Mouse (Mus musculus) testis, adult 2 months (tissue): ENCODE data around the gene Gpr87. TPM values are rescaled to one million over a fixed set of nuclear protein-coding genes. Genes with fewer than 3 reads are reported as not detected.
"Not testable (repeated sequence)": the region's sequence is repeated elsewhere in the genome, so short reads cannot be mapped to it uniquely, and the experiment has no call there.

Experiments
- H3K27ac ChIP-seq: fragments of 200-500 bp; 2 replicates; pipeline ENCODE4 v1.5.1; 2012; ENCODE audit warnings: low read depth, low read length; ENCODE audit not compliant: control insufficient read depth, insufficient read depth
- H3K27me3 ChIP-seq: fragments of 200-500 bp; 2 replicates; pipeline ENCODE4 v1.6.1; 2012; ENCODE audit warnings: mild to moderate bottlenecking, low read length, moderate library complexity; ENCODE audit not compliant: control insufficient read depth, insufficient read depth
- H3K36me3 ChIP-seq: fragments of 200-500 bp; 2 replicates; pipeline ENCODE4 v1.6.1; 2012; ENCODE audit warnings: mild to moderate bottlenecking, low read length; ENCODE audit not compliant: control insufficient read depth, insufficient read depth
- H3K4me1 ChIP-seq: fragments of 200-500 bp; 2 replicates; pipeline ENCODE4 v1.6.1; 2012; ENCODE audit warnings: low read length; ENCODE audit not compliant: control insufficient read depth, insufficient read depth
- H3K4me3 ChIP-seq: fragments of 200-500 bp; 2 replicates; pipeline ENCODE4 v1.5.1; 2012; ENCODE audit warnings: low read depth, mild to moderate bottlenecking, low read length, moderate library complexity, mixed read lengths; ENCODE audit not compliant: control insufficient read depth
- CTCF ChIP-seq: fragments of 200-500 bp; IDR thresholded peaks from 2 replicates; pipeline ENCODE4 v1.5.1; 2012; ENCODE audit warnings: low read depth, mild to moderate bottlenecking, inconsistent platforms, low read length, moderate library complexity; ENCODE audit not compliant: control insufficient read depth, insufficient read depth, insufficient replicate concordance
- POLR2A ChIP-seq: fragments of 200-500 bp; IDR thresholded peaks from 2 replicates; pipeline ENCODE4 v1.6.1; 2012; ENCODE audit warnings: low read depth, mild to moderate bottlenecking, inconsistent platforms, low read length, moderate library complexity; ENCODE audit not compliant: control insufficient read depth
- polyA plus RNA-seq: library from polyadenylated mRNA; depleted of rRNA; stranded (reverse); fragments of >200 nt; gene quantifications from 2 replicates; pipeline ENCODE4 v1.2.3, GENCODE M21; 2012

The Gpr87 gene
- polyA plus RNA-seq, 1 experiment, result not detected

- TF ChIP-seq POLR2A (no peak), CTCF (no peak)
- no peaks in the 10 kb centered on the region for H3K36me3 ChIP-seq
- no peak within 1 kb of the TSS for H3K4me3 ChIP-seq
- no peak within 1 kb of the TSS for H3K27ac ChIP-seq
- no peaks in the 10 kb centered on the region for H3K27me3 ChIP-seq
- no peaks in the 10 kb centered on the region for H3K4me1 ChIP-seq
These were observed 41.5 kb downstream of the Gpr87 start, which contains the start of gene P2ry14 for GRCm38 (mm10) chr3:59153424-59153823. Gene P2ry14 (minus strand): TSS chr3:59153618.

GRCm38 (mm10) chr3:59150624-59151023 lies 44.3 kb downstream of the Gpr87 start:
- TF ChIP-seq POLR2A (no peak), CTCF (no peak)
- no peaks in the 10 kb centered on the region for H3K36me3 ChIP-seq
- H3K27ac ChIP-seq, result no peak overlapping the region
- H3K4me3 ChIP-seq, result no peak overlapping the region
- H3K4me1 ChIP-seq, result no peaks in the 10 kb centered on the region
- no peaks in the 10 kb centered on the region for H3K27me3 ChIP-seq

- H3K27me3 ChIP-seq, result no peaks in the 10 kb centered on the region
- TF ChIP-seq POLR2A (no peak), CTCF (no peak)
- H3K36me3 ChIP-seq, result no peaks in the 10 kb centered on the region
These were observed 45.3 kb downstream of the Gpr87 start for GRCm38 (mm10) chr3:59149646-59150045.

DNA sequence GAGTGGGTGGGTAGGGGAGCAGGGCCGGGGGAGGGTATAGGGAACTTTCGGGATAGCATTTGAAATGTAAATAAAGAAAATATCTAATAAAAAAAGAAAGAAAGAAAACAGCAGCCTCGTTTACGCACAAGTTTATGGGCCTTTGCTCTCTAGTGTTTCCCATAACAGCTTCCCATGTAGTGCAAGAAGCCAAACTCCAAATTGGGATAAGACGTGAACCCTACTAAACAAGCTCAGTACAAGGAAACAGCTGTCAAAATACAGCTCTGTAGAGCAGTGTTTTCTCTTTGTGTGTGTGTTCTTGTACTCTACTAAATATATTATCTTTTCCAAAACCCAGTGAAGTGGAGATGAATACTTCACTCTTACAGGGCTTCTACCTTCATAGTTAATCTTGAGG lies 49.7 kb downstream of the Gpr87 start:
- Histone ChIP-seq H3K36me3 (no peaks in the 10 kb centered on the region), H3K27me3 (no peaks in the 10 kb centered on the region), H3K4me3 (no peak overlapping the region), H3K27ac (no peak overlapping the region), H3K4me1 (no peaks in the 10 kb centered on the region)
- TF ChIP-seq POLR2A, result no peak
- TF ChIP-seq CTCF, result no peak

More at GRCm38 (mm10) chr3:59149646-59150045, 45.3 kb downstream of the Gpr87 start:
- Histone ChIP-seq H3K27ac (no peak overlapping the region), H3K4me3 (no peak overlapping the region), H3K4me1 (no peaks in the 10 kb centered on the region)

GRCm38 (mm10) chr3:59141507-59142305 lies 53.2 kb downstream of the Gpr87 start:
- H3K4me3 ChIP-seq, result no peak overlapping the region
- no peaks in the 10 kb centered on the region for H3K4me1 ChIP-seq
- no peak overlapping the region for H3K27ac ChIP-seq
- H3K27me3 ChIP-seq, result no peaks in the 10 kb centered on the region
- H3K36me3 ChIP-seq, result no peaks in the 10 kb centered on the region
- TF ChIP-seq POLR2A (no peak), CTCF (no peak)

- not testable (repeated sequence) for H3K4me3 ChIP-seq, H3K27me3 ChIP-seq, H3K27ac ChIP-seq, H3K4me1 ChIP-seq, H3K36me3 ChIP-seq
These were observed 54.0 kb downstream of the Gpr87 start for GRCm38 (mm10) chr3:59140941-59141340.

DNA sequence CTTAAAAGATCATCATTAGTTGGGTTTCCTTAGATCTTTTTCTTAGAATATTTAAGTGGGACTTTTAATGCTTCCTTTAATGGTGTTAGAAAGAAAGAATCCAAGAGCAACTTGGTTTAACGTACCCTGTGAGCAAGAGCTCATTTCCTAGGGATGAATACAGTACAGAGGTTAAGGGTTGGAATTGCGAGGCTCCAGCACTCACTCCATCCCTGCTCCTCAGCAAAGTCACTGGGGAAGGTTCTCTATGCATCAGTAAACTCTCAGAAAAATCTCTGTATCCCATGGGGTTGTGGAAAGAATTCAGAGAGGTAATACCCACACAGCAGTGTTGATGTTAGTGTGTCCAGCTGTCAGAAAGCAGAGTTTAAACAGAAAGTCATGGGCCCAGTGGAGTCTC lies 54.8 kb downstream of the Gpr87 start:
- no peaks in the 10 kb centered on the region for H3K36me3 ChIP-seq
- H3K4me1 ChIP-seq, result no peaks in the 10 kb centered on the region
- no peak overlapping the region for H3K27ac ChIP-seq
- H3K27me3 ChIP-seq, result no peaks in the 10 kb centered on the region
- no peak for TF ChIP-seq CTCF
- TF ChIP-seq POLR2A, result no peak
- no peak overlapping the region for H3K4me3 ChIP-seq
